Mouse (Mus musculus) thymus, postnatal 0 days (tissue): Measurements from ENCODE around the gene Limk1. TPM values are rescaled to one million over a fixed set of nuclear protein-coding genes. Genes with fewer than 3 reads are reported as not detected.

ENCODE experiments used
- DNase-seq: peaks from one replicate; pipeline ENCODE4 v3.0.0-alpha.2; 2015; ENCODE audit warnings: low spot score
- polyA plus RNA-seq: library from polyadenylated mRNA; unstranded; fragments of >200 nt; fragmentation: Nextera tagmentation; extraction: Ambion mirVana; gene quantifications from 2 replicates; pipeline ENCODE4 v1.2.1, GENCODE M21; 2015

The Limk1 gene
- polyA plus RNA-seq, 1 experiment from 2014 or later = 3.8 TPM

- no peak for DNase-seq
These were observed 55.6 kb downstream of the Limk1 start for GRCm38 (mm10) chr5:134632841-134633240.

- no peak for DNase-seq
These were observed 57.6 kb downstream of the Limk1 start for GRCm38 (mm10) chr5:134630835-134631234.

GRCm38 (mm10) chr5:134629508-134629907 lies 58.9 kb downstream of the Limk1 start:
- DNase-seq = no peak

- DNase-seq = no peak
These were observed 66.3 kb downstream of the Limk1 start for GRCm38 (mm10) chr5:134622069-134622468.

GRCm38 (mm10) chr5:134621099-134621640 lies 67.2 kb downstream of the Limk1 start:
- DNase-seq = no peak

GRCm38 (mm10) chr5:134620457-134620856 lies 67.9 kb downstream of the Limk1 start:
- DNase-seq = no peak

GRCm38 (mm10) chr5:134617071-134617470 lies 71.3 kb downstream of the Limk1 start:
- DNase-seq = peak; percentile 50

- DNase-seq = no peak
These were observed 72.6 kb downstream of the Limk1 start for GRCm38 (mm10) chr5:134615780-134616179.

GRCm38 (mm10) chr5:134615380-134615779 lies 73.0 kb downstream of the Limk1 start:
- no peak for DNase-seq

GRCm38 (mm10) chr5:134614802-134615201 lies 73.6 kb downstream of the Limk1 start, which contains the start of gene Lat2:
Gene Lat2, minus strand, starts transcription at chr5:134615025.
- no peak for DNase-seq

GRCm38 (mm10) chr5:134614296-134614695 lies 74.1 kb downstream of the Limk1 start:
- no peak for DNase-seq

- DNase-seq = no peak
These were observed 74.7 kb downstream of the Limk1 start for GRCm38 (mm10) chr5:134613727-134614126.

GRCm38 (mm10) chr5:134611810-134612521 lies 76.4 kb downstream of the Limk1 start:
- no peak for DNase-seq

GRCm38 (mm10) chr5:134609916-134610643 lies 78.3 kb downstream of the Limk1 start:
- DNase-seq = no peak

GRCm38 (mm10) chr5:134607121-134607520 lies 81.3 kb downstream of the Limk1 start:
- no peak for DNase-seq

- DNase-seq = no peak
These were observed 82.1 kb downstream of the Limk1 start for GRCm38 (mm10) chr5:134606314-134606713.

Other genes starting within 250 kb of the Limk1 start
- 54.7 and 67.4 TPM in 2 replicates for gene Gtf2ird1, start 231.9 kb downstream of the Limk1 start, polyA plus RNA-seq
- 1.3 TPM in 2 replicates for gene Clip2, start 136.2 kb downstream of the Limk1 start, polyA plus RNA-seq
- 0.08 and 0.09 TPM in 2 replicates for gene Syna, start 128.4 kb downstream of the Limk1 start, polyA plus RNA-seq
- 262 and 278 TPM in 2 replicates for gene Rfc2, start 107.2 kb downstream of the Limk1 start, polyA plus RNA-seq
- 6.7 and 6.9 TPM in 2 replicates for gene Lat2, start 73.6 kb downstream of the Limk1 start, polyA plus RNA-seq
- 385 and 414 TPM in 2 replicates for gene Eif4h, start 49.1 kb downstream of the Limk1 start, polyA plus RNA-seq
- gene Eln, start 58.7 kb upstream of the Limk1 start, polyA plus RNA-seq = 12.4 and 96.1 TPM in 2 replicates
- gene Tmem270, start 218.1 kb upstream of the Limk1 start, polyA plus RNA-seq = not detected in 2 replicates
- gene Cldn13, start 226.9 kb upstream of the Limk1 start, polyA plus RNA-seq = 4.1 and 5.0 TPM in 2 replicates
- 19.9 and 29.5 TPM in 2 replicates for gene Mettl27, start 243.8 kb upstream of the Limk1 start, polyA plus RNA-seq